Mouse (Mus musculus): ENCODE data around the gene Kcna10. TPM values are rescaled to one million over a fixed set of nuclear protein-coding genes. Genes with fewer than 3 reads are reported as not detected.
A peak's percentile ranks its signal among the peaks of the same experiment; 100 is the strongest.

The Kcna10 gene
- polyA plus RNA-seq, 1 experiment from 2014 or later: not detected

GRCm38 (mm10) chr3:107169552-107169951 is 13.3 kb upstream of the Kcna10 start:
- no peak overlapping the region for H3K9ac ChIP-seq (replicated peaks)
- ATAC-seq (ENCODE audit: low FRiP score): no peak
- WGBS: 82% methylated on average over 2 of the region's 2 CpGs

GRCm38 (mm10) chr3:107171964-107172363 is 10.9 kb upstream of the Kcna10 start:
- H3K9me3 ChIP-seq (replicated peaks): no peaks in the 10 kb centered on the region
- H3K4me1 ChIP-seq: no peaks in the 10 kb centered on the region; the same call in 1 of the 2 replicates
- H3K27me3 ChIP-seq (replicated peaks): no peaks in the 10 kb centered on the region
- no peak overlapping the region for H3K4me2 ChIP-seq
- H3K27ac ChIP-seq (replicated peaks): no peak overlapping the region
- H3K36me3 ChIP-seq: no peaks in the 10 kb centered on the region
- WGBS: 88% methylated on average over 3 of the region's 3 CpGs
- no peak overlapping the region for H3K4me3 ChIP-seq (replicated peaks)
- no peak overlapping the region for H3K9ac ChIP-seq (replicated peaks)
- no peak for ATAC-seq (ENCODE audit: low FRiP score)

More at GRCm38 (mm10) chr3:107169552-107169951, 13.3 kb upstream of the Kcna10 start:
- Histone ChIP-seq H3K4me3 (replicated peaks) (no peak overlapping the region), H3K27me3 (replicated peaks) (no peaks in the 10 kb centered on the region), H3K4me2 (no peak overlapping the region), H3K9me3 (replicated peaks) (no peaks in the 10 kb centered on the region), H3K4me1 (no peaks in the 10 kb centered on the region), H3K27ac (replicated peaks) (no peak overlapping the region), H3K36me3 (no peaks in the 10 kb centered on the region)

DNA sequence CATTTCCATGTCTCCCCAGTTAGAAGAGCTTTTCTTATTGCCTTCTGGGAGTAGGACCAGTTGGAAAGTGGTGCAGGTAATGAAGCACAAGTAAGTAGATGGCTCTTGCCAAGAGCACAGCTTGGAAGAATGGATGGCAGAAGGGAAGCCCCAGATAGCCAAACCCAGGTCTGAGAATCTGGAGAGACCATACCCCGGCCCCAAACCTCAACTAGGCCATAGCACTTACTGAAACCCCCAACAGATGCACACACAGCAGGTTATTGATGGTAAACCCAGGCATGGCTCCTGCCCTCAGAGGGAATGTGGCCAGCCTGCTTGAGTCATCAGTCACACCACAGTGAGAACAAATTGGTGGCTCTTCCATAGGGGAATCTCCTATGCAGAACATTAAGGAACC is 10.3 kb upstream of the Kcna10 start:
- H3K27me3 ChIP-seq (replicated peaks): no peaks in the 10 kb centered on the region
- H3K9me3 ChIP-seq (replicated peaks): no peaks in the 10 kb centered on the region
- H3K27ac ChIP-seq (replicated peaks): no peak overlapping the region
- 75% methylated on average over 1 of the region's 1 CpGs for WGBS
- no peak for ATAC-seq (ENCODE audit: low FRiP score)
- H3K4me2 ChIP-seq: no peak overlapping the region
- no peak overlapping the region for H3K9ac ChIP-seq (replicated peaks)
- no peak overlapping the region for H3K4me3 ChIP-seq (replicated peaks)
- no peaks in the 10 kb centered on the region for H3K36me3 ChIP-seq
- no peaks in the 10 kb centered on the region; the same call in 1 of the 2 replicates for H3K4me1 ChIP-seq

- 68% methylated on average over 4 of the region's 4 CpGs for WGBS
- no peak overlapping the region for H3K4me3 ChIP-seq (replicated peaks)
- H3K27ac ChIP-seq (replicated peaks): no peak overlapping the region
- no peak overlapping the region for H3K4me2 ChIP-seq
- H3K4me1 ChIP-seq: no peaks in the 10 kb centered on the region; the same call in 1 of the 2 replicates
- H3K9me3 ChIP-seq (replicated peaks): no peaks in the 10 kb centered on the region
- ATAC-seq (ENCODE audit: low FRiP score): no peak; the same call in 1 of the 2 replicates
- H3K36me3 ChIP-seq: no peaks in the 10 kb centered on the region
- H3K27me3 ChIP-seq (replicated peaks): no peaks in the 10 kb centered on the region
- no peak overlapping the region for H3K9ac ChIP-seq (replicated peaks)
Observed at GRCm38 (mm10) chr3:107175486-107175885, 7.4 kb upstream of the Kcna10 start.

GRCm38 (mm10) chr3:107176501-107176900 is 6.4 kb upstream of the Kcna10 start:
- Histone ChIP-seq H3K27ac (replicated peaks) (no peak overlapping the region), H3K9ac (replicated peaks) (no peak overlapping the region), H3K4me1 (no peaks in the 10 kb centered on the region; the same call in 1 of the 2 replicates), H3K4me3 (replicated peaks) (no peak overlapping the region), H3K4me2 (no peak overlapping the region), H3K27me3 (replicated peaks) (no peaks in the 10 kb centered on the region), H3K9me3 (replicated peaks) (no peaks in the 10 kb centered on the region), H3K36me3 (no peaks in the 10 kb centered on the region)
- WGBS: 14% methylated on average over 9 of the region's 9 CpGs
- peak; percentile 59; the same call in 1 of the 2 replicates for ATAC-seq (ENCODE audit: low FRiP score)

DNA sequence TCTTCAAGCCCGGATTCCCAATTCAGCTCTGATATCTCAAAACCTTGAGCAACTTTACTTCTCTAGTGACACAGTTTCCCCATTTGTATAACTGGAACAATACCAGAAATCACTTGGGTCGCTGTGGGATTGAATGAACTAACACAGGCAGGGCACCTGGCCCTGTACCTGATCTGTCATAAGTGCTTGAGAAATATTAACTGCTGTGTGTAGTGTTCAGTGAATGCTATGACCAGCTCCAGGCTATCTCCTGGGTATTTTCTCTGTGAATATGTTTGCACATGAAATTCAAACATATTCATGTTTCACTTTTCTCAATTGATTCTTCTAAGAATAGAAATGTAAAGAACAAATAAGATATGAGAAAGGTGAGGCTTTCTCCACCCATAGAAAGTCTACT is 2.0 kb upstream of the Kcna10 start:
- Histone ChIP-seq H3K27ac (replicated peaks) (no peak overlapping the region), H3K9ac (replicated peaks) (no peak overlapping the region), H3K36me3 (no peaks in the 10 kb centered on the region), H3K27me3 (replicated peaks) (no peaks in the 10 kb centered on the region), H3K4me1 (no peaks in the 10 kb centered on the region; the same call in 1 of the 2 replicates), H3K4me3 (replicated peaks) (no peak overlapping the region), H3K4me2 (no peak overlapping the region), H3K9me3 (replicated peaks) (no peaks in the 10 kb centered on the region)
- no peak for ATAC-seq (ENCODE audit: low FRiP score)
- 86% methylated on average over 2 of the region's 2 CpGs for WGBS

- H3K4me1 ChIP-seq: no peaks in the 10 kb centered on the region
- H3K4me3 ChIP-seq (replicated peaks): no peak overlapping the region
- no peaks in the 10 kb centered on the region for H3K36me3 ChIP-seq
- no peak for ATAC-seq (ENCODE audit: low FRiP score)
- WGBS: 81% methylated on average over 3 of the region's 3 CpGs
- H3K27ac ChIP-seq (replicated peaks): no peak overlapping the region
- H3K4me2 ChIP-seq: no peak overlapping the region
- H3K9ac ChIP-seq (replicated peaks): no peak overlapping the region
- no peaks in the 10 kb centered on the region for H3K9me3 ChIP-seq (replicated peaks)
- H3K27me3 ChIP-seq (replicated peaks): no peaks in the 10 kb centered on the region
Observed at GRCm38 (mm10) chr3:107183178-107183577, 322 bp downstream of the Kcna10 start.

DNA sequence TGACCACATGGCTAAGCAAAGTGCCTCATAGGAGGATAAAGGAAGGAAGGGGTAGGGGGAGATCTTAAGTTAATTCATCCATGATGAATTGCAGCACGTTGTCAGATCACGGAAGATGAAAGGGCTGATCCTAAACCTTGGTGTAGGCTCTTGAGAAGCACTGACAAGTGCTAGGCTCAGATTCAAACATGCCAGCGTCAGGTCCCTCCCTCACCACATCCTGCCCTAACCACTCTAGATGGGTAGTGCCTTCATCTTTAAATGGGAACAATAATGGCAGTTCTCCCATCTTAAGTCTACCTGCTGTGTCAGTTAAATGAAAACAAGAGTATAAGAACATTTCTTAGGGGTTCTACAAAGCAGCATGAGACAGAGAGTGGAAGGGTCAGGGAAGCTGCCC is 2.7 kb downstream of the Kcna10 start:
- H3K27ac ChIP-seq (replicated peaks): no peak overlapping the region
- no peaks in the 10 kb centered on the region for H3K4me1 ChIP-seq
- H3K36me3 ChIP-seq: no peaks in the 10 kb centered on the region
- WGBS: 87% methylated on average over 3 of the region's 3 CpGs
- ATAC-seq (ENCODE audit: low FRiP score): no peak
- H3K4me2 ChIP-seq: no peak overlapping the region
- no peaks in the 10 kb centered on the region for H3K9me3 ChIP-seq (replicated peaks)
- H3K4me3 ChIP-seq (replicated peaks): no peak overlapping the region
- H3K27me3 ChIP-seq (replicated peaks): no peaks in the 10 kb centered on the region
- no peak overlapping the region for H3K9ac ChIP-seq (replicated peaks)

DNA sequence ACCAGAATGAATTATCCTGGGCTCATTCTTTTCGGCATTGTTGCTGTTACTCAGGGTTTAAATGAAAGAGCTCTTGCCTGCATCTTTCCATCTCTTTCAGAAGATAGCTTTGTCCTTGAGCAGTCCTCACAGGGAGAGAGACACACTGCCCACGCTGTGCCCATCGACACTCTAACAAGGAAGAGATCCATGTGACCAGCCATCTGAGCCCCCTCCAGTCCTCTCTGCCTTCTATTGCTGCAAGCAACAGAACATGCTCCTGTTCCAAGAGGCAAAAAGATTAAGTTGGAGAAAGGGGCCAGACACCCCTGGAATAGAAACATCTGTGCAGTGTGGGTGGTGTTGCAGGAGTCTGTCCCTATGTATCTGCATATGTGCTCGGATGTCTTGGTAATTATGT is 4.2 kb downstream of the Kcna10 start:
- no peak overlapping the region for H3K27ac ChIP-seq (replicated peaks)
- no peak overlapping the region for H3K4me3 ChIP-seq (replicated peaks)
- H3K4me1 ChIP-seq: no peaks in the 10 kb centered on the region
- no peak for ATAC-seq (ENCODE audit: low FRiP score)
- no peaks in the 10 kb centered on the region for H3K9me3 ChIP-seq (replicated peaks)
- 64% methylated on average over 4 of the region's 4 CpGs for WGBS
- no peaks in the 10 kb centered on the region for H3K36me3 ChIP-seq
- H3K9ac ChIP-seq (replicated peaks): no peak overlapping the region
- H3K4me2 ChIP-seq: no peak overlapping the region
- no peaks in the 10 kb centered on the region for H3K27me3 ChIP-seq (replicated peaks)

- Histone ChIP-seq H3K4me1 (no peaks in the 10 kb centered on the region), H3K27ac (replicated peaks) (no peak overlapping the region), H3K36me3 (no peaks in the 10 kb centered on the region), H3K9ac (replicated peaks) (no peak overlapping the region), H3K4me3 (replicated peaks) (no peak overlapping the region), H3K9me3 (replicated peaks) (no peaks in the 10 kb centered on the region), H3K4me2 (no peak overlapping the region), H3K27me3 (replicated peaks) (no peaks in the 10 kb centered on the region)
- WGBS: 48% methylated on average over 6 of the region's 6 CpGs
- ATAC-seq (ENCODE audit: low FRiP score): peak; percentile 90
Observed at GRCm38 (mm10) chr3:107188226-107188899, 5.5 kb downstream of the Kcna10 start.

- Histone ChIP-seq H3K27me3 (replicated peaks) (0 out of 2 replicates have a peak, but pooled peaks cover 1% of the 10 kb centered on the region), H3K36me3 (no peaks in the 10 kb centered on the region), H3K9me3 (replicated peaks) (no peaks in the 10 kb centered on the region), H3K4me3 (replicated peaks) (no peak overlapping the region), H3K4me2 (no peak overlapping the region), H3K4me1 (peaks cover 2% of the 10 kb centered on the region; the same call in 1 of the 2 replicates), H3K27ac (replicated peaks) (no peak overlapping the region), H3K9ac (replicated peaks) (no peak overlapping the region)
- no peak for ATAC-seq (ENCODE audit: low FRiP score)
- 40% methylated on average over 9 of the region's 9 CpGs for WGBS
Observed at GRCm38 (mm10) chr3:107201310-107202180, 18.7 kb downstream of the Kcna10 start.

DNA sequence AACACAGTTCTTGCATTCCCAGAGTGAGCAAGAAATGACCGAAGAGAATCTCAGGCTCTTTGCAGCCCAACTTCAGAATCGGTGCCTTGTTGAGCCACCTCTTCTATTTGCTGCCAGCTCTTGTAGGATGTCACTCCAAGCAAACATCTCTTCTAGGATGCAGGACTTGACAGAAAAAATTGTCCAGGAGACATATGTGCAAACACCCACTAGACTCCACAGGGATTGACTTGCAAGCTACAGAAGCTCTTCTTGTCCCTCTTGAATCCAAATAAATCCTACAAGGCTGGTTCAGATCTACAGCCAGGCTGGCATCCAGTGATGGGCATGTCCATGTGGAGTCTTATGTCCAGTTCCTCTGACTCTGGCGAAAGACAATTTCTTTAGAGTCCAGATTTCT is 21.6 kb downstream of the Kcna10 start:
- no peak overlapping the region for H3K4me2 ChIP-seq
- no peak overlapping the region for H3K4me3 ChIP-seq (replicated peaks)
- no peaks in the 10 kb centered on the region for H3K9me3 ChIP-seq (replicated peaks)
- no peaks in the 10 kb centered on the region for H3K36me3 ChIP-seq
- H3K27me3 ChIP-seq (replicated peaks): no peaks in the 10 kb centered on the region
- WGBS: 91% methylated on average over 3 of the region's 3 CpGs
- peaks cover 12% of the 10 kb centered on the region for H3K4me1 ChIP-seq
- no peak overlapping the region for H3K27ac ChIP-seq (replicated peaks)
- ATAC-seq (ENCODE audit: low FRiP score): no peak
- no peak overlapping the region for H3K9ac ChIP-seq (replicated peaks)
